Mouse (Mus musculus) E14TG2a.4 (cell line): Measurements from ENCODE around the gene Drosha.

ENCODE experiments used
- CTCF ChIP-seq: conservative IDR thresholded peaks from 2 replicates; pipeline ENCODE4 v1.5.1; 2014; ENCODE audit warnings: low read length
- NANOG ChIP-seq: IDR thresholded peaks from 2 replicates; pipeline ENCODE4 v1.6.1; 2014; ENCODE audit warnings: borderline replicate concordance, low read length, mixed read lengths
- POU5F1 ChIP-seq: IDR thresholded peaks from 2 replicates; pipeline ENCODE4 v1.6.1; 2014; ENCODE audit warnings: low read length, borderline replicate concordance

DNA sequence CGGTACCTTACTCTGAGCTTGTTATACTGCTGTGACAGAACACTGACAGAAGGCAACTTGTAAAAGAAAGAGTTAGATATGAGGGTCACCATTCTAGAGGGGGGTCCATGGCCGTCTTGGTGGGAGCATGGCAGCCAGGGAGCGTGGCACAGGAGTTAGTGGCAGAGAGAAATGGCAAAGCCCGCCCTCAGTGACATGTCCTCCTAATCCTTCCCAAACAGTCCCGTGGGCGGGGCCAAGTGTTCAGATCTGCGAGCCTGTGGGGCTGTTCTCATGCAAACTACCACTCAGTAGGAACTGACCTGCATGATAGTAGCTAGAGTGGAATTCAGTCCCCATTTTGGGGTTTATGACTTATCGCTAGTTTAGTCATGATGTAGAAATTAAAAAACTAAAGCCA, 73.2 kb downstream of the Drosha start:
- TF ChIP-seq CTCF (no peak), NANOG (peak; percentile 27; the same call in 1 of the 2 replicates), POU5F1 (0 out of 2 replicates have a peak, but pooled peaks have one; percentile 36)
